Mouse (Mus musculus) ovary, postnatal 14 days (tissue): Measurements from ENCODE around the gene Nrxn3.

Experiments
- DNase-seq: peaks from one replicate; pipeline ENCODE4 v3.0.0; 2022; ENCODE audit warnings: low spot score

Nrxn3 gene

GRCm38 (mm10) chr12:89817072-89817773 is 1094.5 kb downstream of the Nrxn3 start:
- DNase-seq: no peak

DNA sequence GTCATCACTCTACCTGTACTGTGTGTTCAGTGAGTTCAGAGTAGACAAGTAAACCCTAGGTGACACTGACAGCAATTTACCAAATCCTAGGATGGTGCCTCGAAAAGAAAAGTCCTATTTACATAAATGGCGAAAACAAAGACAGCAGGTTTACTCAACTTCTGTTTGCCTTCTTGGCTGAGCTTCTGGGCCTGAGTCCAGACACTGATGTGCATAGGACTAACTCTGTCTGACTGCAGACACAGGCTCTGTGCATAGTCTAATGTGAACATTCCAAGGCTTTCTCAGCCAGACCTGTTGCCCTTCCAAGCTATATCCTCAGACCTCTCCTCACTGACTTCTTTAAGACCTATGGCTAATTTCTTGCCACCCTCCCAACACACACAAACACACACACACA is 1095.5 kb downstream of the Nrxn3 start:
- no peak for DNase-seq

DNA sequence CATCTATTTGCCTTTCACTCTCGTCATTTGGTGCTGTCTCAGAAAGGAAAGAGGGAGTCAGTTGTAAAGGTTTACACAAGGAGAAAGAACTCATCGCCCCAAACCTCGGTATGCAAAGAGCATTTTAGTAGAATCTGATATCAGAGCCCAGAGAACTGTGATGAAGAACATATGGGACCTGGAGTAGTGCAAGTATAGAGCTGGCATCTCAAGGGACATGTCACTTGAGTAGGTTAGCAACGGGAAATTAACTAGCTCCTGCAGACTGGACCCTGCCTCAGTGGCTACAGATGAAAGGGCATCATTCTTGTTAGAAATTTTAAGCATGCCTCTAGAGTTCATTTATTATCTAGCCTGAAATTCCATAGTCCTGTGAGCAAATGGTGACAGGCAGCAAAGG is 1099.5 kb downstream of the Nrxn3 start:
- DNase-seq: no peak

DNA sequence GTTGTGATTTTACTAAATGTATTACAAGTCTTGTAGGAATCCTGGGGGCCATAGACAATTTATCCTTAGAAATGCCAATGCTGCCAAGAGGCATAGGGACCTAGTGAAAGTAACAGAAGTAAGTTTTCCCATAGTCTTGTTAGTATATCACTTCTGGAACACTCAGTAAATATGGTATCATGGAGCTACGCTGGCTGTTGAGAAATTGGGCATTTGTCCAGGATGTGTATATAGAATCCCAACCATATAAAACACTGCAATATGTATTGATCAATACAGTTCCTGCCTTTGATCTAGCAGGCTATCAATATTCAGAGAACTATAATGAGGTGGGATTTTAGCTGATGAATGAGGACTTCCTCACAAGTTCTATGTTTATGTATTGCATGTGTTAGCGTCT is 1107.3 kb downstream of the Nrxn3 start:
- DNase-seq: no peak

GRCm38 (mm10) chr12:89830350-89830749 is 1107.7 kb downstream of the Nrxn3 start:
- DNase-seq: no peak

DNA sequence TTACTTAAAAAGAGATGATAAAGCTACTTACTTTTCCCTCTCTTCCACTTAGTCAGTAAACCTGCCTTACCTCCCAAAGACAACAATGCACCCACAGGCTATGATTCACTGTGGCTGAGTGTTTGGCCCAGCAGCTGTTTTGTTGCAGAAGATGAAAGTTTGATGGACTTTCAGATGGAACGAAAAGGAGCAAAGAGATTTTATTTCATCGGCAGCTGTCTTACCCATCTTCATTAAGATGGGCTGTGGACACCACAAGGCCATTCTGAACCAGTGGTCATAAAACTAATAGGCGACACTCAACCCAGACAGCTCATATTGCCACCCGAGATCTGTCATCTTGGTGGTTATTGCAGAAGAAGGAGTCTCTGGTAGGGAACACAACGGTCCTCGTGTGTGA is 1108.6 kb downstream of the Nrxn3 start:
- no peak for DNase-seq

DNA sequence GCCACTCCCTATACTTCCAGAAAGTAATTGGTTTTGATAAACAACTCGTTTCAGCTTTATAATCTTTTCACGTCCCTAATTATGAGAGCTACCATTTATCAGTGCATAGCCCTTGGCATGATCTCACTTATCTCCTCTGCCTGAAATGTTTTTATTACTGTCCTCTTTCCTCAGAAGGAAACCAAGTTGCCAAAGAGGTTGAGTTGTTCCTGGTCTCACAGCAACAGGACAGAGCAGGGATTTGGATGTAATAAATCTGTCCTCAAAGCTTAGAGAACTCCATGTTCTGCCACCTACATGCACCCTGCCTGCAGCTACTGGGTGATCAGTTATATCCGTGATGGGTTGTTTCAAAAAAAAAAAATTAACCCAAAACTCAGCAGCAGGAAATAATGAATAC is 1113.6 kb downstream of the Nrxn3 start:
- DNase-seq: no peak

- DNase-seq: no peak
Observed at GRCm38 (mm10) chr12:89842861-89843260, 1120.2 kb downstream of the Nrxn3 start.

DNA sequence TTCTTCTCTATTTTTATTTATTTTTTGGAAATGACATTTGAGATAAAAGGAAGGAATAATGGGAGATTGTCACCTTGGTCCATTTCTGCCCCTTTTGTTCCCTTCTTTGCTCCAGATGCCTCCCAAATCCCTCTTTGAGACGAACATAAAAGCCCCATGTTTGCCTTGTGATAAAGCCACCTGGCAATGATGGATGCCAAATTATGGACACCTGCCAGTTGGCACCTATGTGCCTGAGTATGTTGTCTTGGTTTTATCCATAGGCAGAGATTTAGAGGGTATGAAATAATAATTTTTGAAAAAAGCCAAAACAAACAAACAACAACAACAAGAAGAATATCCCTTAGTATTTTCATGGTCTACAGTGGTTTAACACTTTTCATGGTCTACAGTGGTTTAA is 1125.4 kb downstream of the Nrxn3 start:
- no peak for DNase-seq

DNA sequence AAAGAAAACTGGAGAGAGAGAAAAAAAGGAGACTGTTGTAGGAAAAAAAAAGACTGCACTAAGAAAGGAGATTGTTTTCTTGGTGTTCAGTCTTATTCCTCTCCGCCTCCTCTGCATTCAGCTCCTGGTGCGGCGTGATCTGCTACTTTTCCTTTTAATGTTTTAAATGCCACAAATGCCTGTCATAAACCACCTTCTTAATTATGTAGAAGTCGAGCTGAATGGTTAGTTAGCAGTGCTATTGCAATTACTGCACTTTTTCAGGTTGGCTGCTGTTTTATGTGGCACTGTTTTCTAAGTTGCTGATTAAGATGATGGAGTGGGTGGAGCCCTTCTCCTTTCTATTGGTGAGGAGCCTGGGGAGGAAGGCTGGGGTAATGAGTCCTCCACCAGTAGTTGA is 1131.7 kb downstream of the Nrxn3 start:
- DNase-seq: no peak

DNA sequence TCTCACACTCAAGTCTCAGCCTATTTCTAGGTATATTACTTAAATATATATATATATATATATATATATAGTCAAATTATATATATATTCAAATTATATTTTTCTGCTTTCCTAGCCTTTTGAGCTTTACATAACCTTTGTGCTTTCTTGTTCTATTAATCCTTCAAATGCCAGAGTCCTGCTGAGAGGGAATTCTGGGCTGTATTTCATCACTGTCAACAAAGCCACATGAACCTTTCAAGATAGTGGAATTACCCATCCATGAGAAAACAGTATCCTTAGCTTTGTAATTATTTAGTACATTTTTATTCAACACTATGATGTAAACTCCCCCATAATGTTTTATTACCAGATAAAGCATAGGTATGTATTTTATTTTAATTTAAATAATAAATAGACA is 1144.4 kb downstream of the Nrxn3 start:
- no peak for DNase-seq

- DNase-seq: no peak
Observed at GRCm38 (mm10) chr12:89882617-89883370, 1160.1 kb downstream of the Nrxn3 start.

- DNase-seq: no peak
Observed at GRCm38 (mm10) chr12:89884576-89884975, 1161.9 kb downstream of the Nrxn3 start.

- no peak for DNase-seq
Observed at GRCm38 (mm10) chr12:89888647-89889046, 1166.0 kb downstream of the Nrxn3 start.

DNA sequence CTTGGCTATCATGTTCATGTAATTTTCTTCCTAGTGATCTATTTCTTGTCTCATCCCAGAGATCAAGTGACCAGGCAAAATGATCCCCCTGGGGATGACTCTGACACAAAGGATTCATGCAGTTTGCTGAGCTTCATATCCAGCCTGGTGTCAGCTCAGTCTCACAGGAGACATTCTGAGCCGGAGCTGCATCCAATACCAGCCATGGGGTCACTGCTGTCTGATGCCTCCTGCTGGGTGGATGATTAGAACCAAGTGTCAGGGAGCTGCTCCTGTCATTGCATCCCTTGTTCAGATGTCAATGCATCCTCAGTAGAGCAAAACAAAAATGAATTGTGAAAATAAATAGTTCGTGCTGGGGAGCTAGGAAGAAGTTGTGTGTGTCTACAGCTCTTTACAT is 1174.2 kb downstream of the Nrxn3 start:
- DNase-seq: no peak

DNA sequence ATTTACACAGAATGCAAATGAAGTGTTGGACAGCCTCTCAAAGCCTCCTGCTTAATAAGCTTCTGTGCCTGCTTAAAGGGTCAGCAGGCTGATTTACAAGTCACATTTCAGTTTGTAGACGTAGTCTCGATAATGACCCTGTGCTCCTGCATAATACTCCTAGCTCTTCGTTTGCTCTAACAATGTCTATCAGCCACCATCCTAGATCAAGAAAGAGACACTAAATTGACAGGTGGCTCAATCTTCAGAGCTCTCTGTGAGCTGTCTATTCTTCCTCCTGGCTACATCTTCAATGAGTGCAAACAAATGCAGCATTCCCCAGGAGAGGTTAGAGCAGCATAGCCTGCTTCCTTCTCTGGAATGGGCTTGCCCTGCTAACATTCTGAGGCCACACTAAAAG is 1186.9 kb downstream of the Nrxn3 start:
- DNase-seq: no peak

GRCm38 (mm10) chr12:89918138-89918829 is 1195.6 kb downstream of the Nrxn3 start:
- no peak for DNase-seq

DNA sequence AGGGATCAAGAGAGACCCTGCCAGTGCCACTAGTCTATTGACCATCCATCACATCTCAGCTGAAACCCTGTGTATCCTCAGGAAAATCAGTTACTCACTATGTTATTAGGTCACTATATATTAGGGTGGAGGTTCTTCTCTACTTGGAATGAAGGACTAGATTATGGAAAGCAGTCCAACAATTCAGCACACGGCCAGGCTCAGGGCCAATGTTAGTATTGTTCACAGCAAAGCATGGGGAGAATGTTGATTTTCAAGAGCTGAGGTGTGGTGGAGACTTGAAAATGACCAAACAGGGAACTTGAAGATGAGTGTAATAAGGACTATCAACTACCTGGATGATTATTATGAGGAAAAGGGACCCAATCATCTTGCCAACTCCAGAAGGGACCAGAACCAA is 1209.7 kb downstream of the Nrxn3 start:
- DNase-seq: no peak

- no peak for DNase-seq
Observed at GRCm38 (mm10) chr12:89933630-89934029, 1211.0 kb downstream of the Nrxn3 start.

GRCm38 (mm10) chr12:89940746-89941145 is 1218.1 kb downstream of the Nrxn3 start:
- DNase-seq: no peak

DNA sequence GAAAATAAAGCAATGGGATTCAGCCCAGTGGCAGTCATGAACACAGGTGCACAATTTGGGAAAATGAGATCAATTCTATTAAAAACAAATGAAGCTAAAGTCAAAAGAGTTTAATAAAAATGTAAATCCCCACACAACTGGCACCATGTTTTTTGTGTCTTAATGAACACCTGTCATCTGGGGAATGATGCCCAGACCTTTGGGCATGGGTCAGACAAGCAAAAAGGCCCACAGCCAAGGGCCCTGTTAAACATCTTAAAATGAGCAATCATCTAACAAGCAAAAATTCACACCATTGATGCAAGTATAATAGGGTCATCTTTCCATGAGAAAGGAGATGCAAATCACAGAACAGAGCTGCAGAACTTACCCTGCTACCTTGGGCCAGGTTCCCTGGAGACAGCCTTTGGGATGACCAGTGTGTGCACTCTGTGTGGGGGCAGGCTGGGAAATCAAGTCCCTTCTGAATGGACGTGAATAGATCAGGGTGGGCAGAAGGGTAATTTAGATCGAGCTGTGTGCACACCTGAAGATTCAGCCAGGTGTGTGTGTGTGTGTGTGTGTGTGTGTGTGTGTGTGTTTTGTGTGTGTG is 1223.3 kb downstream of the Nrxn3 start:
- DNase-seq: no peak

DNA sequence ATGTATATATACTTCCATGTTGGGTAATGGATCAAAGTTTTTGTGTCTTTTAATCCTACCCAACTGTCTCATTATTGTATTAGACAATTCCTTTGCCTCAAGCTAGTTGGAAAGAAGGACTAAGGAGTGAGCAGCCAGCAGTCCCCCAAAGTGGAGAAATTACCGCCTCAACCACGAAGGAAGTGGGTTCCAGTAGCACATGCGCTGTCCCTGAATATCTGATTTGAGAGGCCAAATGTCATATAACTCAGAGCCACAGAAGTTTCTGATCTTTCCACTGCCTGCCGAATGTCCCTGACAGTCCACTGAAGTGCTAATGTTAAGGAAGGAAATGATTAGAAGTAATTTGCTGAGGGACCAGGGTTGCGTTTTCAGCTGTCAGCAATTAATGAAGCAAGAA is 1223.8 kb downstream of the Nrxn3 start:
- DNase-seq: no peak

DNA sequence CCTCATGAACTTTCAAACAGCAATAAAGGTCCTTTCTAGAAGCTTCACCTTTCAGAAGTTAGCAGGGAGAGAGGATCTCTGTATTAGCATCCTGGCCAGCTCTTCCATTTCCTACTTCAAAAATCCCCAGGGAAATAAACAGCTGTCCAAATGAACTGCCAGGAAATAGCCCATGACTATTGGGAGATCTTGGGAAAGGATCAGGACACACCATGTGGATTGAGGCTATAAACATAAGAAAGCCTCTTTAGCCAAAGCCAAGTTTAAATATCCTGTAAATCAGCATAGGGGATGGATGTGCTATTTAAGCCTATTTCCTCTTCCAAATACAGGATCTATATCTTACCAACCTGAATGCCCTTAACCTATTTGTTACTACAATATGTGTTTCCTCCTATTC is 1230.6 kb downstream of the Nrxn3 start:
- DNase-seq: no peak
